Mouse (Mus musculus) kidney, postnatal 0 days (tissue): Measurements from ENCODE around the gene Zfp985. TPM values are rescaled to one million over a fixed set of nuclear protein-coding genes. Genes with fewer than 3 reads are reported as not detected.
"Not testable (repeated sequence)": the region's sequence is repeated elsewhere in the genome, so short reads cannot be mapped to it uniquely, and the experiment has no call there.

Experiments used
- ATAC-seq: fragments of 200-750 bp; cut with Nextera tagmentation; replicated peaks from 2 replicates; pipeline ENCODE4 v1.8.0; 2017; ENCODE audit warnings: low read depth, moderate number of reproducible peaks, moderate TSS enrichment, moderate library complexity; ENCODE audit not compliant: low FRiP score
- DNase-seq: peaks from one replicate; pipeline ENCODE4 v3.0.0-alpha.2; 2016; ENCODE audit warnings: low spot score
- H3K27ac ChIP-seq: fragments of 300-500 bp; sonication (generic); 2 replicates; pipeline ENCODE4 v1.5.1; 2014; ENCODE audit warnings: mild to moderate bottlenecking
- H3K27me3 ChIP-seq: fragments of 300-500 bp; sonication (generic); 2 replicates; pipeline ENCODE4 v1.6.1; 2014; ENCODE audit warnings: low read length, mixed read lengths; ENCODE audit not compliant: insufficient read depth
- H3K36me3 ChIP-seq: fragments of 300-500 bp; sonication (generic); 2 replicates; pipeline ENCODE4 v1.6.1; 2014; ENCODE audit warnings: low read length, mixed read lengths; ENCODE audit not compliant: insufficient read depth
- H3K4me1 ChIP-seq: fragments of 300-500 bp; sonication (generic); replicated peaks from 2 replicates; pipeline ENCODE4 v1.6.1; 2014; ENCODE audit warnings: antibody characterized with exemption, low read length, mixed read lengths; ENCODE audit not compliant: insufficient read depth
- H3K4me2 ChIP-seq: fragments of 300-500 bp; sonication (generic); 2 replicates; pipeline ENCODE4 v1.6.1; 2014; ENCODE audit warnings: mild to moderate bottlenecking, low read length, moderate library complexity, mixed read lengths
- H3K4me3 ChIP-seq: fragments of 300-500 bp; sonication (generic); replicated peaks from 2 replicates; pipeline ENCODE4 v1.5.1; 2014; ENCODE audit warnings: low read depth, low read length
- H3K9ac ChIP-seq: fragments of 300-500 bp; sonication (generic); 2 replicates; pipeline ENCODE4 v1.6.1; 2014; ENCODE audit warnings: low read depth, low read length
- H3K9me3 ChIP-seq: fragments of 300-500 bp; sonication (generic); replicated peaks from 2 replicates; pipeline ENCODE4 v1.6.1; 2016; ENCODE audit warnings: low read length, inconsistent platforms, mixed read lengths
- CTCF ChIP-seq: IDR thresholded peaks from 2 replicates; pipeline ENCODE4 v1.5.1; 2016; ENCODE audit warnings: antibody characterized with exemption, low read depth, mild to moderate bottlenecking, moderate library complexity
- WGBS: fragments of 180-500 bp; shearing (Covaris S2); extraction: QIAGEN DNeasy Blood & Tissue Kit; methylation state at CpG from one replicate; pipeline ENCODE4 v1.1.7; 2014; 5-methylcytosine and 5-hydroxymethylcytosine counted together
- polyA plus RNA-seq: library from polyadenylated mRNA; unstranded; fragments of >200 nt; fragmentation: Nextera tagmentation; extraction: Ambion mirVana; gene quantifications from 2 replicates; pipeline ENCODE4 v1.2.1, GENCODE M21; 2015

Zfp985 gene
- 0.34 and 0.48 TPM in 2 replicates for polyA plus RNA-seq

GRCm38 (mm10) chr4:147553071-147553470 is at the start of gene Zfp985:
Gene Zfp985, plus strand, starts transcription at chr4:147553277.
- H3K9me3 ChIP-seq, H3K4me2 ChIP-seq, H3K4me1 ChIP-seq, DNase-seq, H3K27ac ChIP-seq, ATAC-seq, H3K36me3 ChIP-seq, H3K27me3 ChIP-seq, H3K4me3 ChIP-seq, H3K9ac ChIP-seq: not testable (repeated sequence)
- 78% methylated on average over 5 of the region's 5 CpGs for WGBS

DNA sequence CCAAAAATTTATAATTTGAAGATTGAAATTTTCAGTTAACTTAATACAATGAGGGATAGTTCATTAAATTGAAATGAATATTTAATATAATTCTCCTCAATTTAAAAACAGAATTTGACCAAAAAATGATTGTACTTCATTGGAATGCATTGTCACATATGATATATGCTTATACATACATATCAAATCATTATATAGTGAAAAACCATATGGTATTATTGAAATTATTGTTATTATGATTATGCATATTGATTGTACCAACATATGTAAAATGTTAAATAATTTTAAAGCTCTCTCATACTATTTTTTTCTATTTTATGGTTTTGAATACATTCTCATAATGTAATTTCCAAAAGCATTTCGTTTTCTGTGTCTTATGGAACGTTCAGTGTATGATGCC is 43.9 kb upstream of the Zfp985 start:
- Histone ChIP-seq H3K4me2 (no peak overlapping the region), H3K27ac (no peak overlapping the region), H3K4me1 (no peaks in the 10 kb centered on the region), H3K27me3 (no peaks in the 10 kb centered on the region), H3K36me3 (no peaks in the 10 kb centered on the region; the same call in 1 of the 2 replicates), H3K9me3 (peaks cover 18% of the 10 kb centered on the region), H3K9ac (no peak overlapping the region), H3K4me3 (no peak overlapping the region)
- DNase-seq (no peak), ATAC-seq (no peak)
- TF ChIP-seq CTCF = no peak
- WGBS = 88% methylated on average over 2 of the region's 2 CpGs

DNA sequence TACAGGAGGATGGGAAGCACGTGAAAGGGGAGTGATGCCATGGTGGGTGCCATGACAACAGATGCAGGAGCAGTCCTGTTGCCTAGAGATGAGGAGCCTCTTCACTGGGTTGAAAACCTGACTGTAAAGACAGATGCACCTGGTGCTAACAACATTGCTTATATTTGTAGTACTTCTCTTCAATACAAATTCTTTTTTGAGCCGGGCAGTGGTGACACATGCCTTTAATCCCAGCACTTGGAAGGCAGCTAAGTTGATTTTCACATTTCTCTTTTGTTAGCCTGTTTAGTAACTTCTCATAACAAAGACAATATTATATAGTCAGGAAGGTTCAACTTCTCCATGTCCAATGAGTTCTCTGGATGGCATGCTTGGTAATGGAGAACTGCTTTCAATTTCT is 34.1 kb upstream of the Zfp985 start:
- no peaks in the 10 kb centered on the region for H3K27me3 ChIP-seq
- DNase-seq (no peak), ATAC-seq (0 out of 2 replicates have a peak, but pooled peaks have one; percentile 25)
- no peak overlapping the region for H3K4me3 ChIP-seq
- H3K4me1 ChIP-seq = no peaks in the 10 kb centered on the region
- 66% methylated on average over 2 of the region's 2 CpGs for WGBS
- H3K9me3 ChIP-seq = peaks cover 33% of the 10 kb centered on the region
- no peak overlapping the region for H3K4me2 ChIP-seq
- no peak for TF ChIP-seq CTCF
- H3K27ac ChIP-seq = no peak overlapping the region
- H3K36me3 ChIP-seq = no peaks in the 10 kb centered on the region
- H3K9ac ChIP-seq = no peak overlapping the region

DNA sequence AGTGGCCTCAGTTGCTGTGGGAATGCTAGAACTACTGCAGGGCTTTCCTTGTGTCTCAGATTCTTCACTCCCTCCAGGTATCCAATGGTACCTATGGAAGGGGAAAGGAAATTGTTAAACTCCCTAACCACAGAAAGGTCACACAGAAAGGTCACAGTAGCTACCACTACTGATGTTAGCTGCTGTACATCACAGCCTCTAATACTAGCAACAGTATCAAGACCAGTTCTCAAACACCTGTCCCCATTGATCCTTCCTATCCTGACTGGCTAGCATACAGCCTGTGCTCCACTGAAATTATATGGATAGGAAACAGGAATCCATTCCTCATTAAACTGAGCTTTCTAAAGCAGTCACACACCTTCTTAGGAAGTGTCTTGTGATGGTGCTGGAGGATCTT is 33.0 kb upstream of the Zfp985 start:
- H3K4me1 ChIP-seq = no peaks in the 10 kb centered on the region
- no peak overlapping the region for H3K4me3 ChIP-seq
- no peak overlapping the region for H3K4me2 ChIP-seq
- no peak overlapping the region for H3K9ac ChIP-seq
- ATAC-seq (no peak; the same call in 1 of the 2 replicates), DNase-seq (no peak)
- H3K27ac ChIP-seq = no peak overlapping the region
- H3K27me3 ChIP-seq = no peaks in the 10 kb centered on the region
- H3K36me3 ChIP-seq = no peaks in the 10 kb centered on the region
- H3K9me3 ChIP-seq = peaks cover 38% of the 10 kb centered on the region
- no peak for TF ChIP-seq CTCF

- WGBS = 88% methylated on average over 1 of the region's 1 CpGs
- H3K9me3 ChIP-seq = peaks cover 30% of the 10 kb centered on the region
Observed at GRCm38 (mm10) chr4:147525125-147525524, 28.0 kb upstream of the Zfp985 start.

GRCm38 (mm10) chr4:147530366-147530765 is 22.7 kb upstream of the Zfp985 start:
- no peak overlapping the region for H3K4me3 ChIP-seq
- H3K27ac ChIP-seq = no peak overlapping the region
- no peaks in the 10 kb centered on the region for H3K36me3 ChIP-seq
- H3K4me1 ChIP-seq = no peaks in the 10 kb centered on the region
- TF ChIP-seq CTCF = no peak
- H3K9me3 ChIP-seq = peaks cover 16% of the 10 kb centered on the region
- ATAC-seq (no peak), DNase-seq (no peak)
- WGBS = 90% methylated on average over 1 of the region's 1 CpGs
- no peak overlapping the region for H3K9ac ChIP-seq
- H3K4me2 ChIP-seq = no peak overlapping the region
- H3K27me3 ChIP-seq = no peaks in the 10 kb centered on the region

More at GRCm38 (mm10) chr4:147525125-147525524, 28.0 kb upstream of the Zfp985 start:
- DNase-seq = no peak
- no peak for TF ChIP-seq CTCF
- no peaks in the 10 kb centered on the region for H3K4me1 ChIP-seq
- no peaks in the 10 kb centered on the region for H3K36me3 ChIP-seq
- no peak overlapping the region for H3K4me2 ChIP-seq
- H3K27ac ChIP-seq = no peak overlapping the region
- no peak overlapping the region for H3K4me3 ChIP-seq
- H3K9ac ChIP-seq = no peak overlapping the region
- H3K27me3 ChIP-seq = no peaks in the 10 kb centered on the region
- ATAC-seq = no peak

GRCm38 (mm10) chr4:147535916-147536315 is 17.2 kb upstream of the Zfp985 start:
- H3K4me2 ChIP-seq, H3K36me3 ChIP-seq, H3K9ac ChIP-seq, H3K4me3 ChIP-seq, H3K4me1 ChIP-seq, H3K27me3 ChIP-seq, H3K27ac ChIP-seq, DNase-seq, ATAC-seq: not testable (repeated sequence)
- H3K9me3 ChIP-seq = peaks cover 13% of the 10 kb centered on the region; the same call in 1 of the 2 replicates
